In the genomic region with DNA sequence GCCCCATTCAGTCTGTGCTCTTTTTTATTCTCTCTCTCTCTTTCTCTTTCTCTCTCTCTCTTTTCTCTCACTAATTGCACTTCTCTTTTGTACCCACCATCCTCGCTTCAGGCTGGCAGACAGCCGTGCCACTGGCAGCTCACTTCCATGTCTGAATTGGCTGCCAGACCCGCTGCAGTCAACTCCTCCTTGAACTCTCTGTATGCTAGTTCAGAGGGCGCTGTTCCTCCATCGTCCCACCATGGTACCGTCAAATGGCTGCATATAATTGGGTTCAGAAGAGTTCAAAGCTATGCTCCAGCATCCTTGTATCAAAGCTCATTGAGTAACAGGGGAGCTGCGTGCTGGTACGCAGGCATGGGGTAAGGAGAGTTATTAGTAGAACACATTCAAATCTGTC, we compare ENCODE assay signal across 15 mouse cellular contexts.
"Had no signal": no experiment of that assay in that cellular context is flagged by ENCODE, and none has a peak within 500 bp of the region (broad histone marks: within the 10 kb centered on the region; RNA-seq: fewer than 3 reads in every experiment).

No protein-coding gene starts in this region.

- H3K4me1 ChIP-seq: liver, embryonic 12.5 days; midbrain, embryonic 10.5 days had no signal

- H3K9me3 ChIP-seq: limb, embryonic 15.5 days; liver, embryonic 12.5 days; midbrain, embryonic 10.5 days; neural tube, embryonic 15.5 days; stomach, embryonic 15.5 days had no signal

- H3K9ac ChIP-seq: limb, embryonic 15.5 days; liver, embryonic 12.5 days; lung, embryonic 14.5 days; neural tube, embryonic 15.5 days; stomach, embryonic 15.5 days had no signal

- H3K27me3 ChIP-seq: limb, embryonic 15.5 days; liver, embryonic 12.5 days; neural tube, embryonic 15.5 days; stomach, embryonic 15.5 days had no signal

- H3K4me3 ChIP-seq: limb, embryonic 15.5 days; liver, embryonic 12.5 days; midbrain, embryonic 10.5 days; myocyte; neural tube, embryonic 15.5 days; stomach, embryonic 15.5 days had no signal

- H3K36me3 ChIP-seq: limb, embryonic 15.5 days; liver, embryonic 12.5 days; midbrain, embryonic 10.5 days; neural tube, embryonic 15.5 days; stomach, embryonic 15.5 days had no signal

- ATAC-seq: liver, embryonic 12.5 days had no signal

- DNase-seq: kidney, adult 8-10 months; kidney, postnatal 25 days; layer of hippocampus, adult 9-11 months; lung, embryonic 14.5 days; lung, postnatal 10 days; lung, postnatal 4 days; midbrain, embryonic 14.5 days; thymus, adult 2 months; thymus, postnatal 25 days had no signal

- H3K4me2 ChIP-seq: limb, embryonic 15.5 days; liver, embryonic 12.5 days; lung, embryonic 14.5 days; neural tube, embryonic 15.5 days; stomach, embryonic 15.5 days had no signal

- H3K27ac ChIP-seq: limb, embryonic 15.5 days; liver, embryonic 12.5 days; midbrain, embryonic 10.5 days; neural tube, embryonic 15.5 days; stomach, embryonic 15.5 days had no signal
